Mouse (Mus musculus) lung, embryonic 15.5 days (tissue): ENCODE measurements around the gene Fam133b. TPM values are rescaled to one million over a fixed set of nuclear protein-coding genes. Genes with fewer than 3 reads are reported as not detected.
"Not testable (repeated sequence)": the region's sequence is repeated elsewhere in the genome, so short reads cannot be mapped to it uniquely, and the experiment has no call there.

ENCODE experiments used
- ATAC-seq: fragments of 200-750 bp; cut with Nextera tagmentation; 2 replicates; pipeline ENCODE4 v1.8.0; 2017; ENCODE audit warnings: moderate number of reproducible peaks, borderline replicate concordance; ENCODE audit not compliant: low FRiP score, low TSS enrichment; ENCODE audit errors: extremely low read depth
- H3K27ac ChIP-seq: fragments of 300-500 bp; sonication (generic); 2 replicates; pipeline ENCODE4 v1.5.1; 2015; ENCODE audit warnings: moderate library complexity, mild to moderate bottlenecking, inconsistent platforms
- H3K27me3 ChIP-seq: fragments of 300-500 bp; sonication (generic); 2 replicates; pipeline ENCODE4 v1.6.1; 2015; ENCODE audit warnings: inconsistent platforms
- H3K36me3 ChIP-seq: fragments of 300-500 bp; sonication (generic); 2 replicates; pipeline ENCODE4 v1.6.1; 2015; ENCODE audit warnings: inconsistent platforms
- H3K4me1 ChIP-seq: fragments of 300-500 bp; sonication (generic); 2 replicates; pipeline ENCODE4 v1.6.1; 2015; ENCODE audit warnings: inconsistent platforms
- H3K4me2 ChIP-seq: fragments of 300-500 bp; sonication (generic); 2 replicates; pipeline ENCODE4 v1.6.1; 2015; ENCODE audit warnings: inconsistent platforms, mild to moderate bottlenecking, moderate library complexity
- H3K4me3 ChIP-seq: fragments of 300-500 bp; sonication (generic); 2 replicates; pipeline ENCODE4 v1.5.1; 2015; ENCODE audit warnings: mild to moderate bottlenecking, inconsistent platforms
- H3K9ac ChIP-seq: fragments of 300-500 bp; sonication (generic); 2 replicates; pipeline ENCODE4 v1.6.1; 2015; ENCODE audit warnings: inconsistent platforms
- H3K9me3 ChIP-seq: fragments of 300-500 bp; sonication (generic); 2 replicates; pipeline ENCODE4 v1.6.1; 2016; ENCODE audit warnings: inconsistent platforms
- WGBS: fragments of 180-500 bp; shearing (Covaris S2); methylation state at CpG from one replicate; pipeline ENCODE4 v1.1.7; 2015; 5-methylcytosine and 5-hydroxymethylcytosine counted together
- polyA plus RNA-seq: library from polyadenylated mRNA; unstranded; fragments of >200 nt; fragmentation: Nextera tagmentation; extraction: Ambion mirVana; gene quantifications from 2 replicates; pipeline ENCODE4 v1.2.1, GENCODE M21; 2015

Fam133b gene
- polyA plus RNA-seq, 1 experiment from 2014 or later: 27.5 TPM

DNA sequence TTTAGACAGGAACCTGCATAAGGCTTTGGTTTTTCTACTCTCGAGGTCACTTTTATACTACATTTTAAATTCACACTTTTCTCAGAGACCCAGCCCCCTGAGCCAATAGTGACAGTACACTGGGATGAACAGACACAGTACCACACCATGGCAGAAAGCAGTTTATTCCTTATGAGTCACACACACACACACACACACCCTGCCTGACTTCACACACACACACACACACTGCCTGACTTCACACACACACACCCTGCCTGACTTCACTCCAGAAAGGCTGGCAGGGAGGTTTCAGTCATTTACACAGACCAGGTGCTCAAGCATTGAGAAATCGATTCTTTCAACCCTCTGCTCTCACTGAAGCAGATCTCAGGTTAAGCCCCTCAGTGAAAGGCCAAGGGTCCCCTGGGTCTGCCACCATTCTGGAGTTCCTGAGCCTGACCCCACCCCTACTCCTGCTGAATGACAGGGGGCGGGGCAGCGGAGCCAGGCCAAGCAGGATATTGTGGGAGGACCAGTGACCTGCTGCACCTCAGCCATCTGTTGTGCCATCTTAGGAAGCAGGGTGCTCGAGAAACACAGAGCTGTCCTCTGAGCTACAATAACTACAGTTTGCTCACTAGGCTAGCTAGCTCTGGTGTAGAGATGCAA is 16.5 kb upstream of the Fam133b start:
- H3K27ac ChIP-seq: no peak overlapping the region
- H3K9me3 ChIP-seq: no peaks in the 10 kb centered on the region
- H3K36me3 ChIP-seq: 0 out of 2 replicates have a peak, but pooled peaks cover 6% of the 10 kb centered on the region
- no peak overlapping the region for H3K4me3 ChIP-seq
- WGBS: 53% methylated on average over 5 of the region's 5 CpGs
- H3K4me1 ChIP-seq: no peaks in the 10 kb centered on the region
- no peaks in the 10 kb centered on the region for H3K27me3 ChIP-seq
- ATAC-seq: peak; percentile 52; the same call in 1 of the 2 replicates
- no peak overlapping the region for H3K4me2 ChIP-seq
- no peak overlapping the region for H3K9ac ChIP-seq

DNA sequence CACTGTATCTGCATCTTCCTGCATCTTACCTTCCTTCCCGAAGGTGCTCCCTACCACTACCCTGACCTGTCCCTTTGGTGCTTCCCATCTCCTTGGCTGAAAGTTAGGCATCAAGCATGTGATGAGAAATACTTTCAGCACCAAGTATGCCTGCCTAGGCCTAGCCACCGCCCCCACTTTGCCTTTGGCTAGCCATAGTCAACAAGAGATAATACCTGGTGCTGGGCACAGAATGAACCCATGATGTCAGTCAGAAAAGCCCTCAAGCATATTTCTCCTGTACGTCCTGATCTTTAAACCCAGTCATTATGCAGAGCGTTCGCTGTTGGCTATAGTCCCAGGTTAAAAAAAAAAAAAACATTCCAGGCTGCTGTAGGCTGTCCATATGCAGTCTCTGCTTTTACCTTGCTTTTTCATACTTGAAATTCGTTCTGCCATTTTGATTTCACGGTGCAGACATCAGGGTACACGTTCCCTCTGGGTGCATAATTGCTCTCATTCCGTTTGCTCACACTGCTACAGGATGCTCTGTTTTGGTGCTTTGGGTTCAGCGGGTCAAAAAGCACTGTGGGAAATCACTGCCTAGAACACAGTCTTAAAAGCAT is 13.9 kb upstream of the Fam133b start:
- H3K9me3 ChIP-seq: no peaks in the 10 kb centered on the region
- no peaks in the 10 kb centered on the region for H3K36me3 ChIP-seq
- no peak overlapping the region for H3K4me3 ChIP-seq
- H3K4me1 ChIP-seq: no peaks in the 10 kb centered on the region
- no peak overlapping the region for H3K4me2 ChIP-seq
- H3K27ac ChIP-seq: no peak overlapping the region
- WGBS: 73% methylated on average over 10 of the region's 10 CpGs
- no peak overlapping the region for H3K9ac ChIP-seq
- ATAC-seq: no peak
- no peaks in the 10 kb centered on the region for H3K27me3 ChIP-seq

DNA sequence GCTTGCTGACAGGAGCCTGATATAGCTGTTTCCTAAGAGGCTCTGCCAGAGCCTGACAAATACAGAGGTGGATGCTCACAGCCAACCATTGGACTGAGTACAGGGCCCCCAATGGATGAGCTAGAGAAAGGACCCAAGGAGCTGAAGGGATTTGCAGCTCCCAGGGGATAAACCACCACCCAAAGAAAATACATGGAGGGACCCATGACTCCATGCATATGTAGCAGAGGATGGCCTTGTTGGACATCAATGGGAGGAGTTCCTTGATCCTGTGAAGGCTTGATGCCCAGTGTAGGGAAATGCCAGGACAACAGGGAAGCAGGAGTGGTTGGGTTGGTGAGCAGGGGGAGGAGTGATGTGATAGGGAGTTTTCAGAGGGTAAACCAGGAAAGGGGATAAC is 11.6 kb upstream of the Fam133b start:
- H3K36me3 ChIP-seq, H3K9ac ChIP-seq, H3K27ac ChIP-seq, H3K27me3 ChIP-seq, H3K9me3 ChIP-seq, H3K4me1 ChIP-seq, ATAC-seq, H3K4me2 ChIP-seq, H3K4me3 ChIP-seq: not testable (repeated sequence)

DNA sequence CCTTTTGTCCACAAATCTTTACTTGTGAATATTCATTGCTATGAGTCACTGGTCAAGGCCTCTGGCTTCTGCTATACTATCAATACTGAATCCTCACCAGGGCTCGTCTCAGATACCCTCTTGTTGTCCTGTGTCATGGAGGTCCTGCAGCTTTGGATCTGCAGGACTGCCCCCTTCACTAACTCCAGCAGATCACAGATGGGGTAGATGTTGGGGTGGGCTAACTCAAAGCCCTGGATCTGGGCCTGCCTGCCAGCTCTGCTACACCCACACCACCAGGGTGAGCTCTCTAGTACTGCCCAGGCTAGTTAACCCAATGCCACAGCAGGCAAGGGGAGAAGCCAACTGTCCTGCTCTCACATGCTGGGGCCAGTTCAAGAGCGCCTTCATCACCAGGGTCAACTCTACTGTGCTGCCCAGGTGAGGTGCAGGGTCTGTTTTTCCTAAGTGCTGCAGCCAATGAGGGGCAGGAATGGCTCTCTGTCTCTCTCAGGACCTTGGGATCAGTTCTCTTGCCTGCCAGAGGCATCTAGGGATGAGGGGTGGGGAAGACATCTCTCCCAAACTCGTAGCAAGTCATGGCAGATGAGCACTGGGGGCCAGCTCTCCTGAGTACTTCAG is 6.9 kb upstream of the Fam133b start:
- Histone ChIP-seq H3K27me3 (no peaks in the 10 kb centered on the region), H3K9me3 (no peaks in the 10 kb centered on the region), H3K4me2 (no peak overlapping the region), H3K9ac (no peak overlapping the region), H3K4me1 (no peaks in the 10 kb centered on the region), H3K36me3 (no peaks in the 10 kb centered on the region), H3K4me3 (no peak overlapping the region), H3K27ac (no peak overlapping the region)
- WGBS: 68% methylated on average over 3 of the region's 3 CpGs
- no peak for ATAC-seq

DNA sequence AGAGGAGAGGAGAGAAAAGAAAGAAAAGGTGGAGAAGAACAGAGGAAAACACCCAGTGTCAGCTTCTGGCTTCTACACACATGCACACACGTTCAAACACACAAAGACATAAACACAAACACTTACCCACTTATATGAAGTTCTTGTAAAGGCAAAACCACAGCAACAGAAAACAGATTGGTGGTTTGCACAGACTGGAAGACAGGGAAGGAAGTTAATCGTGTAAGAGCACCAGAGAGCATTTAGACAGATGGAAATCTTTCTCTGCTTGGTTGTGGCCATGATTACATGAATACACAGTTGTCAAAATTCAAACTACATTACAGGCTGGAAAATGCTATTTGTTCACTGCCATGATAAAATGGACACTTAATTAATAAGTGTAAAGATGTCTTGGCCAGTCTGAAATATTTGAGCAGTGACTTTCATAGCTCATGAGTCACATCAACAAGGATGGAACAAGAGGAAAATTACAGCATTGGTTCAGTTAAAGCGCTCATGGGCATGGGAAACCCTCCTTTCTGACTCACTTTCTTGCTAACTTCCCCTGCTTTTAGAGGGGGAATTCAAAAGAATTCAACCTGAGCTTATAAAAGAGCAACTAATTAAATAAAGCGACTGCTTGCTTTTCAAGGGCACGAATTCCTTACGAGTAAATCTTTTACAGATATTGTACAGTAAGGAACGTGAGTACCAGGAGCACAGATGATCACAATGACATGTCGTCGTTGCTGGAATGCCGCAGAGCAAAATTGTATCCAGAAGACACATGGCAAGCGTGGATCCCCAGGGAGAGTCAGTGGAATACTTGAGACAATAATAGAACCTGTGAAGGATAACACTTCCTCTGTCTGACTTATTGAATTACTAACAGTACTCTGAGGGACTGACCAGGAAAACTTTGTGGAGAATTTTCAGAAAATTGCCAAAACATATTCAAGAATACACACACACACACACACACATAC is 4.8 kb upstream of the Fam133b start:
- Histone ChIP-seq H3K4me3 (no peak overlapping the region), H3K36me3 (no peaks in the 10 kb centered on the region), H3K4me2 (0 out of 2 replicates have a peak overlapping the region, but pooled peaks have one; percentile 5), H3K27ac (peak overlapping the region; percentile 67), H3K9me3 (no peaks in the 10 kb centered on the region), H3K27me3 (no peaks in the 10 kb centered on the region), H3K4me1 (no peaks in the 10 kb centered on the region), H3K9ac (no peak overlapping the region)
- no peak for ATAC-seq
- WGBS: 46% methylated on average over 11 of the region's 11 CpGs

DNA sequence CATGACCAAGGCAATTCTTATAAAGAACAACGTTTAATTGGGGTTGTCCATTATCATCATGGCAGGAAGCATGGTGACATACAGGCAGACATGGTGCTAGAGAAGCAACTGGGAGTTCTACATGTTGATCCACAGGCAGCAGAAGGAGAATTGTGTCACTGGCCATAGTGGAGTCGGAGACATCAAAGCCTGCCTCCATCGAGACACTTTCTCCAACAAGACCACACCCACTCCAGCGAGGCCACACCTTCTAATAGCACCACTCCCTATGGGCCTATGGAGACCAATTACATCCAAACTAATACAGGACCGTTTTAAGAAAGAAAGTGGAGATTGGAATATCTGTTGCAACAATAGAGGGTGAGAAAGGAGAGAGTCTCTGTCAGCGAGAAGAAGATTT is 1.8 kb upstream of the Fam133b start:
- no peak for ATAC-seq
- no peak overlapping the region for H3K27ac ChIP-seq
- no peaks in the 10 kb centered on the region; the same call in 1 of the 2 replicates for H3K36me3 ChIP-seq
- H3K9me3 ChIP-seq: no peaks in the 10 kb centered on the region
- 66% methylated on average over 6 of the region's 6 CpGs for WGBS
- no peak overlapping the region for H3K4me3 ChIP-seq
- no peaks in the 10 kb centered on the region for H3K27me3 ChIP-seq
- peaks cover 14% of the 10 kb centered on the region for H3K4me1 ChIP-seq
- H3K9ac ChIP-seq: no peak overlapping the region
- H3K4me2 ChIP-seq: no peak overlapping the region

DNA sequence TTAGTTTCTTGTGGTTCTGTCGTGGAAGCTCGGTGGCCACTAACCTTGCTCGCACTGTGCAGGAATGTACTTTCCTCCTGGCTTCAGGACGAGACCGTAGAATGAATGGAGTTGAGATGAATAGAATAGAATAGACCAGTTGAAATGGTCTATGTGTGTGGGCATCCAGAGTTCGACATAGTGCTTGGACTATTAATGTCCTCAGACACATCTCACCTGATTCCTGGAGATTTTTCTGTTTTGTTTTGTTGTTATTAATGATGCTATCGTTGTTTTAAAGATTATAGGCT is 792 bp downstream of the Fam133b start:
- 8% methylated on average over 7 of the region's 7 CpGs for WGBS
- peak overlapping the region; percentile 87 for H3K9ac ChIP-seq
- peak overlapping the region; percentile 83 for H3K4me3 ChIP-seq
- no peak overlapping the region for H3K27ac ChIP-seq
- peak overlapping the region; percentile 63 for H3K4me2 ChIP-seq
- no peaks in the 10 kb centered on the region for H3K9me3 ChIP-seq
- no peaks in the 10 kb centered on the region for H3K27me3 ChIP-seq
- peaks cover 14% of the 10 kb centered on the region for H3K4me1 ChIP-seq
- peaks cover 5% of the 10 kb centered on the region; the same call in 1 of the 2 replicates for H3K36me3 ChIP-seq
- no peak for ATAC-seq

DNA sequence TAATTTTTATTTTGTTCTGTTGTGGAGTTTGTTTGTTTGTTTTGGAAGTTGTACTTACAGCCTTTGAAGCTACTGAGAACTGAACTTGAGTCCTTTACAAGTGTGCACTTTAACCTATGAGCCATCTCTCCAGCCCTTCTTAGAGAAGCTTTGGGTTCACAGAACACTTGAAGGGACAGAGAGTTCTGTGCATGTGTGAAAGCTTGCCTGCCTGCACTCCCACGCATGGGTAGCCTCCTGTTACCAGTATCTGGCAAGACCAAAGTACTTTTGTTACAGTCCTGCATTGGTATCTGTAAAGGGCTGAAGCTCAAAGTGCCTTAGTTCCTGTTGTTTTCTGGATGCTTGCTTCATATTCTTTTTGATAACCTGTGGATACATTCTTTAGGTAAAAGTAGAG is 2.6 kb downstream of the Fam133b start:
- peaks cover 5% of the 10 kb centered on the region; the same call in 1 of the 2 replicates for H3K36me3 ChIP-seq
- no peak overlapping the region for H3K4me3 ChIP-seq
- no peak for ATAC-seq
- no peak overlapping the region for H3K27ac ChIP-seq
- H3K4me1 ChIP-seq: peaks cover 14% of the 10 kb centered on the region
- no peaks in the 10 kb centered on the region for H3K27me3 ChIP-seq
- 88% methylated on average over 1 of the region's 1 CpGs for WGBS
- no peak overlapping the region for H3K4me2 ChIP-seq
- no peaks in the 10 kb centered on the region for H3K9me3 ChIP-seq
- no peak overlapping the region for H3K9ac ChIP-seq

DNA sequence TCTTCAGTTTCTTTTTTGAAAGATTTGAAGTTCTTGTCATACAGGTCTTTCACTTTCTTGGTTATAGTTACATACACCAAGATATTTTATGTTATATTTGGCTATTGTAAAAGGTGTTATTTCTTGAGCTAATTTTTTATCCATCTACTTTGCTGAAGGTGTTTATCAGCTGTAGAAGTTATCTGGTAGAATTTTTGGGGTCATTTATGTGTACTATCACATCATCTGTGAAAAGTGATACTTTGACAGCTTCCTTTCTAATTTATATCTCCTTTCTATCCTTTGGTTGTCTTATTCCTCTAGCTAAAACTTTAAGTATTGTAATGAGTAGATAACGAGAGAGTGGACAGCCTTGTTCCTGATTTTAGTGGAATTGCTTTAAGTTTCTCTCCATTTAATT is 7.8 kb downstream of the Fam133b start:
- Histone ChIP-seq H3K27me3 (no peaks in the 10 kb centered on the region), H3K4me1 (no peaks in the 10 kb centered on the region), H3K4me3 (no peak overlapping the region), H3K4me2 (no peak overlapping the region), H3K36me3 (peaks cover 23% of the 10 kb centered on the region), H3K27ac (no peak overlapping the region), H3K9me3 (no peaks in the 10 kb centered on the region), H3K9ac (no peak overlapping the region)
- ATAC-seq: no peak
- WGBS: 98% methylated on average over 1 of the region's 1 CpGs

DNA sequence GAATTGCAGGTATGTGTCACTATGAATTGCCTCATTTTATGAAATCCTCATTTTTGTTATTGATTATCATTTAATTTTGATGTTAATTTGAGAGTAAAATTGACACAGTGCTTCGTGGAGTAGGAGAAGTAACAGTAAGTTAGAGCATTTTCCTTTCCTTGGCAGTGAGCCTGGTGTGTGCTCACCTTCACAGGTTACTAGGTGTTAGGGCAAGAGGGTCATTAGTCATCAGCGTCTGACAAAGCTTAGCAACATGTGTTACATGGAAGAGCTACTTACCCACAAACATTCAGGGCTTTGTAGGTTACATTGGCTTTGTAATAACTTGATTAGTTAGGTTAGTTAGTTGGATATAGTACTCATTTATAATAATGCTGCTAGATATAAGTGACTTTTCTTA is 10.6 kb downstream of the Fam133b start:
- Histone ChIP-seq H3K9ac (no peak overlapping the region), H3K36me3 (peaks cover 32% of the 10 kb centered on the region), H3K27me3 (no peaks in the 10 kb centered on the region), H3K4me3 (no peak overlapping the region), H3K27ac (no peak overlapping the region), H3K4me2 (no peak overlapping the region), H3K4me1 (no peaks in the 10 kb centered on the region), H3K9me3 (no peaks in the 10 kb centered on the region)
- 83% methylated on average over 2 of the region's 2 CpGs for WGBS
- ATAC-seq: no peak

DNA sequence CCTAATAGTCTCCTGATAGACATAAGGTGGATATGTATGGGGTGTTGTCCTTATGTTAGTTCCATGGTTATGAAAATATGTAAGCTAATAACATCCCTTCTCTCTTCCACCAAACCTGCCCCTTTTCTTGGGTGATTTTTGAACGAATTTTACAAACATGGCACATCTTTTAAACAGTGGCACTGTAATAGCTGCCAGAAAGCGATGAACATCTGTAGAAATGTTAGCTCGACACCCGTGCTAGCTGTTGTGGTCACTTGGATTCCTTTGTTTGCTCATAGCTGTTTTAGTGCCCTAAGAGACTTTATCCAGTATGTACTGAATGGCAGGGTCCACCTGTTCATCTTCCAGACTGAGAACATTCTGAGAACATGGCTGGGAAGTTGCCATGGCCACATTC is 27.6 kb downstream of the Fam133b start, which contains the start of gene 1700109H08Rik:
TSS of gene 1700109H08Rik (plus strand) at position 301 of the 400 bp plus-strand sequence.
- Histone ChIP-seq H3K9me3 (no peaks in the 10 kb centered on the region), H3K4me2 (no peak within 1 kb of the TSS), H3K27ac (no peak within 1 kb of the TSS), H3K9ac (no peak within 1 kb of the TSS), H3K4me3 (no peak within 1 kb of the TSS), H3K36me3 (peaks cover 88% of the 10 kb centered on the region), H3K4me1 (no peaks in the 10 kb centered on the region), H3K27me3 (no peaks in the 10 kb centered on the region)
- 91% methylated on average over 4 of the region's 4 CpGs for WGBS
- no peak for ATAC-seq
